Mouse (Mus musculus): ENCODE data around the gene Usp26.

- TF ChIP-seq REST (IDR thresholded peaks at IDR 0.05; ENCODE audit: insufficient read depth, insufficient read length) (no peak), POLR2A (IDR thresholded peaks at IDR 0.05; ENCODE audit: insufficient read length, low read depth) (no peak), MAX (IDR thresholded peaks at IDR 0.05; ENCODE audit: low read depth) (no peak), POLR2AphosphoS2 (IDR thresholded peaks at IDR 0.05; ENCODE audit: insufficient read length, low read depth) (no peak)
These were observed 88.0 kb downstream of the Usp26 start for GRCm38 (mm10) chrX:51712996-51713395.

Data from myocyte (in vitro differentiated cells).